Mouse (Mus musculus) G1E (cell line): Measurements from ENCODE around the gene 4930404H24Rik.

Source experiments
- CTCF ChIP-seq: IDR thresholded peaks from 2 replicates; pipeline ENCODE4 v1.5.1; 2012; ENCODE audit warnings: low read depth, low read length, inconsistent platforms, mixed read lengths
- GATA1 ChIP-seq: IDR thresholded peaks from 2 replicates; pipeline ENCODE4 v1.6.1; 2012; ENCODE audit warnings: borderline replicate concordance, low read length, inconsistent platforms, mixed read lengths
- POLR2AphosphoS5 ChIP-seq: IDR thresholded peaks from 2 replicates; pipeline ENCODE4 v1.6.1; 2012; ENCODE audit warnings: low read depth, low read length, inconsistent platforms; ENCODE audit not compliant: insufficient replicate concordance
- TAL1 ChIP-seq: conservative IDR thresholded peaks from 2 replicates; pipeline ENCODE4 v1.6.1; 2012; ENCODE audit warnings: low read depth, low read length, inconsistent platforms, mixed read lengths

DNA sequence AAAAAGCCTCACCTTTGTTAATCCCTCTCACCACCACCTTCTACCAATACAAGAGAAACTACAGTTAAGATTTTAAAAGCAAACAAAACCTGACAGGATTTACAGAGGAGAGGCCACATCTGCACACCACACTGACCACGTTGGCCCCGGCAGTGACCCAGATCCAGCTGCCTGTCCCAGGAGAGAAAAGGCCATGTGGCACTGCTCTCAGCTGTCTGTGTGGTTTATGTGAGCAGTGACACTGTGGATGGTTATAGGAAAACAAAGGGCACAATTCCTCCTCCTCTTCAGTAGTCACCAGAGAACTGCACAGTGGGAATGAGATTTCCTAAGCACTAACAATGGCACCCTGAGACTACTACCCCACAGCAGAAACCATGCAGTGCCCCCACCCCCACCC is 23.3 kb upstream of the 4930404H24Rik start:
- TF ChIP-seq CTCF (no peak), TAL1 (no peak), POLR2AphosphoS5 (no peak), GATA1 (no peak)
